Mouse (Mus musculus) G1E (cell line): ENCODE measurements around the gene Adamtsl2.

Source experiments
- CTCF ChIP-seq: IDR thresholded peaks from 2 replicates; pipeline ENCODE4 v1.5.1; 2012; ENCODE audit warnings: low read depth, low read length, inconsistent platforms, mixed read lengths
- GATA1 ChIP-seq: IDR thresholded peaks from 2 replicates; pipeline ENCODE4 v1.6.1; 2012; ENCODE audit warnings: borderline replicate concordance, low read length, inconsistent platforms, mixed read lengths
- TAL1 ChIP-seq: conservative IDR thresholded peaks from 2 replicates; pipeline ENCODE4 v1.6.1; 2012; ENCODE audit warnings: low read depth, low read length, inconsistent platforms, mixed read lengths

DNA sequence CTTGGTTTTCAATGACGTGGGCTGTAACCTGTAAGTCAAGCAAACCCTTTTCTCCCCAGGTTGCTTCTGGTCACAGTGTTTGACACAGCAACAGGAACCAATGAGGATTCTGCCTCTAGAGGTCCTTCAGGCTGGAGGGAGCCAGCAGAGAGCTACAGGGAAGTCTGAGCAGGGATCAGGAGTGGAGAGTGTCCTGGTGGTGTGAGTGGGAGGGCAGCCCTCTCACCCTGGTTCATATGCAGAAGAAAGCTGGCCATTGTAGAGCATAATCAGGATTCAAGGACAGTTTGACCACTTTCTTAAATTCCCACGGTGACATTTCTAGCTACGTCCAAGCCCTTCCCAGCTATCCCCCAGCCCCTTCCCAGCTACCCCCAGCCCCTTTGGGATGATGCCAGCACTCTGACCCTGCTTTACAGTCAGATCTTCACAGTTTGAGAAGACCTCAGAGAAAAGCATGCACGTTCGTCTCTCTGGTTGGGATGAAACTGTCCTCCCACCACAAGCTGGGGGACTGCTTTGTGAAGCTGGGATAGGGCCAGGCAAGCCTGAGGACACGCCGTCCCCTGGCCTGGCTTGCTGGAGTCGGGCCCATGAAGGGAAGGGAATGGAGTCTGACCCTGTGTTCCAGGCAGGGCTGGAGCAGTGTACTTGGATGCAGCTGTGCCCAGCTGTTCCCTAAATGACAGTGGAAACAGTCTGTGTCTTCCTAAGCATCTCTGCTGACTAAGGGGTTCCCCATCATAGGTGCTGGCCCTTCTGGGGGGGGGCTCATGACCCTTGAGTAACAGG lies 33.0 kb upstream of the Adamtsl2 start:
- TF ChIP-seq GATA1, result no peak
- no peak for TF ChIP-seq CTCF
- no peak for TF ChIP-seq TAL1
